Mouse (Mus musculus) heart, embryonic 15.5 days (tissue): ENCODE results near the gene Lmbr1l. TPM values are rescaled to one million over a fixed set of nuclear protein-coding genes. Genes with fewer than 3 reads are reported as not detected.
"Not testable (repeated sequence)": the region's sequence is repeated elsewhere in the genome, so short reads cannot be mapped to it uniquely, and the experiment has no call there.

Experiments used
- ATAC-seq: fragments of 200-750 bp; cut with Nextera tagmentation; replicated peaks from 2 replicates; pipeline ENCODE4 v1.8.0; 2017; ENCODE audit warnings: low read depth, moderate TSS enrichment; ENCODE audit not compliant: insufficient number of reproducible peaks, insufficient read depth, low FRiP score
- H3K27ac ChIP-seq: fragments of 300-500 bp; sonication (generic); 2 replicates; pipeline ENCODE4 v1.5.1; 2015; ENCODE audit warnings: mild to moderate bottlenecking, inconsistent platforms
- H3K27me3 ChIP-seq: fragments of 300-500 bp; sonication (generic); 2 replicates; pipeline ENCODE4 v1.6.1; 2015; ENCODE audit warnings: inconsistent platforms
- H3K36me3 ChIP-seq: fragments of 300-500 bp; sonication (generic); 2 replicates; pipeline ENCODE4 v1.6.1; 2015; ENCODE audit warnings: mild to moderate bottlenecking, inconsistent platforms
- H3K4me1 ChIP-seq: fragments of 300-500 bp; sonication (generic); replicated peaks from 2 replicates; pipeline ENCODE4 v1.6.1; 2015; ENCODE audit warnings: inconsistent platforms
- H3K4me2 ChIP-seq: fragments of 300-500 bp; sonication (generic); 2 replicates; pipeline ENCODE4 v1.6.1; 2015; ENCODE audit warnings: inconsistent platforms, mild to moderate bottlenecking, moderate library complexity
- H3K4me3 ChIP-seq: fragments of 300-500 bp; sonication (generic); 2 replicates; pipeline ENCODE4 v1.5.1; 2015; ENCODE audit warnings: mild to moderate bottlenecking, inconsistent platforms
- H3K9ac ChIP-seq: fragments of 300-500 bp; sonication (generic); 2 replicates; pipeline ENCODE4 v1.6.1; 2015; ENCODE audit warnings: mild to moderate bottlenecking, inconsistent platforms
- H3K9me3 ChIP-seq: fragments of 300-500 bp; sonication (generic); replicated peaks from 2 replicates; pipeline ENCODE4 v1.6.1; 2016; ENCODE audit warnings: inconsistent platforms
- WGBS: fragments of 180-500 bp; shearing (Covaris S2); methylation state at CpG from one replicate; pipeline ENCODE4 v1.1.7; 2015; ENCODE audit warnings: mixed read lengths; 5-methylcytosine and 5-hydroxymethylcytosine counted together
- polyA plus RNA-seq: library from polyadenylated mRNA; unstranded; fragments of >200 nt; fragmentation: Nextera tagmentation; extraction: Ambion mirVana; gene quantifications from 2 replicates; pipeline ENCODE4 v1.2.1, GENCODE M21; 2015

Lmbr1l gene
- polyA plus RNA-seq, 1 experiment from 2014 or later: 10.7 TPM

- peak overlapping the region; percentile 100 for H3K27ac ChIP-seq
- not testable (repeated sequence) for H3K27me3 ChIP-seq, H3K36me3 ChIP-seq, H3K9me3 ChIP-seq, ATAC-seq
- peak overlapping the region; percentile 97 for H3K9ac ChIP-seq
- H3K4me1 ChIP-seq: peaks cover 23% of the 10 kb centered on the region
- peak overlapping the region; percentile 93 for H3K4me3 ChIP-seq
- 4% methylated on average over 8 of the region's 9 CpGs for WGBS
- peak overlapping the region; percentile 93 for H3K4me2 ChIP-seq
These were observed 15.1 kb upstream of the Lmbr1l start for GRCm38 (mm10) chr15:98933004-98933671.

DNA sequence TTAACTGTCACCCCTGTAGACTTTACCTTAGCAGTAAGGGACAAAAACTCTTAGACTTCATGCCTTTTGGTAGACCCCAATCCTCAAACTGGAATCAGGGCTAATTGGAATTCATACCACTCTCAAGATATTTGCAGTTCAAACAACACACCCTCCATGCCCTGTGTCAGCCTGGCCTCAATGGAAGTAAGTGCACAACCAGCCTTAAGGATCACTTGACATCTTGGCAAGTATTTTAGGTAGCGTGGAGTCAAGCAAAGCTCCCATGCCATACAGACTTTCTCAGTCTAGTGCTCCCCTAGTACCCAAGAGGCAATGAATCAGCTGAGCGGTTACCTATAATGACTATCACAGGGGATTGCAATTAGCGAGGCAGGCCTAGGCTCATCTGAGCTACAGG, 13.0 kb upstream of the Lmbr1l start:
- no peak for ATAC-seq
- H3K27ac ChIP-seq: no peak overlapping the region
- 75% methylated on average over 3 of the region's 3 CpGs for WGBS
- no peak overlapping the region for H3K9ac ChIP-seq
- H3K27me3 ChIP-seq: no peaks in the 10 kb centered on the region
- no peak overlapping the region for H3K4me3 ChIP-seq
- no peak overlapping the region for H3K4me2 ChIP-seq
- H3K9me3 ChIP-seq: no peaks in the 10 kb centered on the region
- peaks cover 6% of the 10 kb centered on the region for H3K36me3 ChIP-seq
- peaks cover 23% of the 10 kb centered on the region for H3K4me1 ChIP-seq

DNA sequence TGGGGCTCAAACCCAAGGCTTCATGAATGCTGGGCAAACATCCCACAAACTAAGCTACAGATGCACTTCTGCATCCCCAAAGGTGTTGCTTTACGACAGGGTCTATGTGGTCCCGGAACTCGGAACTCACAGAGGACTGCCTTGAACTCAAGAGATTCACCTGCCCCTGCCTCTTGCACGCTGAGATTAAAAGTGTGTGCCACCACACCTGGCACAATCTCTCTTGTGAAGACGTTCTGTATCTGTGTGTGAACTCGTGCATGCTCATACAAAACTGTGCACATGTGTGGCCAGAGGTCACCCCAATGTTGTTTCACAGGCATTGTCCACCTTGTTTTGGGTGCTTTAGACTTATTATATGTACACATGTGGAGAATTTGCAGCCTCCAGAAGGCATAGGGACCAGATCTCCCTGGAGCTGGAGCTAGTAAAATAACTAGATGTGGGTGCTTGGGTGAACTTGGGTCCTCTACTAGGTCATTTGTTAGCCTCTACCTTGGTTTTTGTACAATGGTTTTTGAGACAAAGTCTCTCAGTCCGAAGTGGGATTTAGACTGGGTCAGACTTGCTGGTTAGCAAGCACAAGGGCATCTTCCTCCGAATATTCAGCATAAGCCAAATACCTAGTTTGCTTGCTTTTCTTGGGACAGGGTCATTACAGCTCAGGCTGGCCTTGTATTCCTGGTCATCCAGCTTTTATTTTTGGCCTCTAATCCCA, 12.1 kb upstream of the Lmbr1l start:
- H3K4me1 ChIP-seq: peaks cover 15% of the 10 kb centered on the region
- WGBS: 52% methylated on average over 8 of the region's 8 CpGs
- H3K4me2 ChIP-seq: no peak overlapping the region
- H3K27me3 ChIP-seq: no peaks in the 10 kb centered on the region
- ATAC-seq: no peak
- no peak overlapping the region for H3K9ac ChIP-seq
- no peaks in the 10 kb centered on the region for H3K9me3 ChIP-seq
- peaks cover 6% of the 10 kb centered on the region for H3K36me3 ChIP-seq
- peak overlapping the region; percentile 22; the same call in 1 of the 2 replicates for H3K27ac ChIP-seq
- H3K4me3 ChIP-seq: no peak overlapping the region

- Histone ChIP-seq H3K9ac (no peak overlapping the region), H3K27me3 (no peaks in the 10 kb centered on the region), H3K4me2 (no peak overlapping the region), H3K36me3 (peaks cover 6% of the 10 kb centered on the region), H3K9me3 (no peaks in the 10 kb centered on the region), H3K4me3 (no peak overlapping the region), H3K27ac (peak overlapping the region; percentile 54), H3K4me1 (peaks cover 11% of the 10 kb centered on the region)
- WGBS: 16% methylated on average over 13 of the region's 13 CpGs
- peak; percentile 70 for ATAC-seq
These were observed 10.7 kb upstream of the Lmbr1l start for GRCm38 (mm10) chr15:98928598-98929240.

- Histone ChIP-seq H3K27ac (no peak overlapping the region), H3K9me3 (no peaks in the 10 kb centered on the region), H3K36me3 (peaks cover 6% of the 10 kb centered on the region), H3K4me1 (peaks cover 7% of the 10 kb centered on the region), H3K9ac (no peak overlapping the region), H3K4me2 (no peak overlapping the region), H3K27me3 (no peaks in the 10 kb centered on the region), H3K4me3 (no peak overlapping the region)
- no peak for ATAC-seq
- WGBS: 77% methylated on average over 5 of the region's 5 CpGs
These were observed 9.5 kb upstream of the Lmbr1l start for GRCm38 (mm10) chr15:98927566-98927965.

DNA sequence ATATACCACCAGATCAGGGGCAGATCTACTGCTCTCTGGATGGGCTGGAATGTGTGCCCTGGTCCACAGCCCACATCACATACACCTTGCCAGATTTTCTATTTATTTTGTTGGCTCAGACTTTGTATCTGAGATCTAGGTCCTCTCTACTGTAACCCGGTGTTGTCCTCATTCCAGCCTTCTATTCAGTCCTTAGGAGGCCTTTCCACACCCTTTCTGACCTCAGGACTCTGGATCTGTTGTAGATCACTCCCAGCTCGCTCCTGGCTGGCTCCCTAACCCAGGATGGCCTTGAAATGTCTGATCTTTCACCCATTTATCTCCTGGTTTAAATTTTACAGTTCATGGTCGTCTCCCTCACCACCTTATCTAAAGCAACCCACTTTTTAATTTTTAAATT, 6.7 kb upstream of the Lmbr1l start:
- H3K4me2 ChIP-seq: no peak overlapping the region
- no peaks in the 10 kb centered on the region for H3K27me3 ChIP-seq
- no peak overlapping the region for H3K27ac ChIP-seq
- peaks cover 2% of the 10 kb centered on the region; the same call in 1 of the 2 replicates for H3K4me1 ChIP-seq
- H3K9me3 ChIP-seq: no peaks in the 10 kb centered on the region
- no peaks in the 10 kb centered on the region for H3K36me3 ChIP-seq
- H3K9ac ChIP-seq: no peak overlapping the region
- WGBS: 56% methylated on average over 3 of the region's 3 CpGs
- ATAC-seq: no peak
- no peak overlapping the region for H3K4me3 ChIP-seq

DNA sequence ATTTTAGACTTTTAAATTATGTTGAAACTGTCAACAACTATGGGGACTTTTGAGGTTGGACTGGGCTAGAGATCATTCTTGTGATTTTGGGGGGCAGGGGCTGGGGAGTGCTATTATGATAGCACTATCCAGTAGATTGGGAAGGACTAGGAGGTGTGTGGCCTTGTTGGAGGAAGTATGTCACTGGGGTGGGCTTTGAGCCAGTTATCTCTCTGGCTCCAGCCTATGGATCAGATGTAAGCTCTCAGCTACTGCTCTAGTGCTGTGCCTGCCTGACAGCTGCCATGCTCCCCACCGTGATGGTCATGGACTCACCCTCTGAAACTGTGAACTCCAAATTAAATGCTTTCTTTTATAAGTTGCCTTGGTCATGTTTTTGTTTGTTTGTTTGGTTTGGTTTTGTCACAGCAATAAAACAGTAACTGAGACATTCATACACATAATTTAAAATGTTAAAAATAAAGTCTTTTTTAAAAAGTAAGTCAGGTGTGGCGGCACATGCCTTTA, 5.1 kb upstream of the Lmbr1l start:
- Histone ChIP-seq H3K27me3 (no peaks in the 10 kb centered on the region), H3K27ac (no peak overlapping the region), H3K9ac (no peak overlapping the region), H3K4me3 (no peak overlapping the region), H3K4me1 (peaks cover 5% of the 10 kb centered on the region), H3K9me3 (no peaks in the 10 kb centered on the region), H3K36me3 (no peaks in the 10 kb centered on the region), H3K4me2 (no peak overlapping the region)
- no peak for ATAC-seq
- 77% methylated on average over 2 of the region's 2 CpGs for WGBS

DNA sequence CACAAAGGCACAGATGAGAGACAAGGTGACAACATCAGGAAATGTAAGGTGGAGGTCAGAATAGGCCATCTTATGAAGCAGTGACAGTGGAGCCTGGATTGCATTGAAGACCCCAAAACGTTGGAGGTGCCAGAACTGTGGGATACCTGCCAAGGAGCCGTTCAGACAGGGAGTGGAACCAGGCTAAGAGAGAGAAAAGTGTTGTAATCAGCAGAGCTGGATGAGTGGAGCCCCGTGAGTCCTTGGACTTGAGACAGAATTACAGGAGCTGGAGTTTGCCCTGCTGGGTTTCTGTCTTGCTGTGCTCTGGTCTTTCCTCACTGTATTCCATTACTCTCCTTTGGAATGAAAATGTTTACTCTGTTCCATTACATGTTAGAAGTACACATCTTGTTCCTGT, 4.5 kb upstream of the Lmbr1l start:
- WGBS: 41% methylated on average over 3 of the region's 3 CpGs
- Histone ChIP-seq H3K27me3 (no peaks in the 10 kb centered on the region), H3K4me1 (peaks cover 5% of the 10 kb centered on the region)

GRCm38 (mm10) chr15:98921510-98921909, 3.5 kb upstream of the Lmbr1l start:
- Histone ChIP-seq H3K27ac (no peak overlapping the region), H3K4me1 (peaks cover 11% of the 10 kb centered on the region), H3K9me3 (no peaks in the 10 kb centered on the region), H3K27me3 (no peaks in the 10 kb centered on the region), H3K36me3 (no peaks in the 10 kb centered on the region), H3K9ac (no peak overlapping the region), H3K4me2 (no peak overlapping the region), H3K4me3 (no peak overlapping the region)
- 83% methylated on average over 5 of the region's 5 CpGs for WGBS
- ATAC-seq: no peak

More for the DNA sequence above, 4.5 kb upstream of the Lmbr1l start:
- Histone ChIP-seq H3K4me3 (no peak overlapping the region), H3K9ac (no peak overlapping the region), H3K36me3 (no peaks in the 10 kb centered on the region), H3K9me3 (no peaks in the 10 kb centered on the region), H3K4me2 (no peak overlapping the region), H3K27ac (no peak overlapping the region)
- ATAC-seq: no peak

DNA sequence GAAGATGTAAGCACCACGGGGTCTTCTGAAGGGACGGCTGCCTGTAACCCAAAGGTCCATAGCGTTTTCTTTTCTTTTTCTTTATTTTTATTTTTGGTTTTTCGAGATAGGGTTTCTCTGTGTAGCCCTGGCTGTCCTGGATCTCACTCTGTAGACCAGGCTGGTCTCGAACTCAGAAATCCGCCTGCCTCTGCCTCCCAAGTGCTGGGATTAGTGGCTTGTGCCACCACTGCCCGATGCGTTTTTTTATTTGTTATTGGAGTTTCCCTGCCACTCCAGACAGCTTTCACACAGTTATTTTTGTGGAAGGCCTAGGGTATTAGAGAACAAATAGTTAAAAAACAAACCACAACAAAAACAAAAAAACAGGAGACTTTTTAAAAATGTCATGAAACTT, 466 bp upstream of the Lmbr1l start:
- peak overlapping the region; percentile 84 for H3K4me3 ChIP-seq
- H3K27me3 ChIP-seq, H3K9me3 ChIP-seq, ATAC-seq, H3K36me3 ChIP-seq: not testable (repeated sequence)
- WGBS: 16% methylated on average over 8 of the region's 8 CpGs
- H3K9ac ChIP-seq: peak overlapping the region; percentile 53
- H3K4me2 ChIP-seq: peak overlapping the region; percentile 62
- peak overlapping the region; percentile 71 for H3K27ac ChIP-seq
- peaks cover 26% of the 10 kb centered on the region for H3K4me1 ChIP-seq

GRCm38 (mm10) chr15:98917091-98917490, 940 bp downstream of the Lmbr1l start:
- WGBS: 0% methylated on average over 14 of the region's 14 CpGs
- Histone ChIP-seq H3K4me2 (peak overlapping the region; percentile 67), H3K4me3 (peak overlapping the region; percentile 84), H3K4me1 (peaks cover 26% of the 10 kb centered on the region), H3K27ac (peak overlapping the region; percentile 95), H3K27me3 (no peaks in the 10 kb centered on the region), H3K36me3 (peaks cover 12% of the 10 kb centered on the region), H3K9me3 (no peaks in the 10 kb centered on the region), H3K9ac (peak overlapping the region; percentile 85)
- no peak for ATAC-seq
